Mouse (Mus musculus) megakaryocyte-erythroid progenitor cell, adult 5-6 weeks (primary cell): ENCODE data around the gene Pigq. TPM values are rescaled to one million over a fixed set of nuclear protein-coding genes. Genes with fewer than 3 reads are reported as not detected.

Source experiments
- ATAC-seq: replicated peaks from 2 replicates; pipeline ENCODE4 v1.8.0; 2016; ENCODE audit warnings: mild to moderate bottlenecking, inconsistent platforms; ENCODE audit not compliant: severe bottlenecking, poor library complexity, low FRiP score, low TSS enrichment
- total RNA-seq, 2 experiments: library from RNA; stranded (forward) in 1 of 2; stranded (reverse) in 1 of 2; fragments of 200-1000, 215-1000 nt in 1 of 2; fragments of >200 nt in 1 of 2; fragmentation: Nextera tagmentation in 1 of 2; gene quantifications; 2 replicates each; pipeline ENCODE4 v1.2.3; 2014 to 2017

Pigq gene
- total RNA-seq, 2 experiments from 2014 or later = 156 to 231 TPM

DNA sequence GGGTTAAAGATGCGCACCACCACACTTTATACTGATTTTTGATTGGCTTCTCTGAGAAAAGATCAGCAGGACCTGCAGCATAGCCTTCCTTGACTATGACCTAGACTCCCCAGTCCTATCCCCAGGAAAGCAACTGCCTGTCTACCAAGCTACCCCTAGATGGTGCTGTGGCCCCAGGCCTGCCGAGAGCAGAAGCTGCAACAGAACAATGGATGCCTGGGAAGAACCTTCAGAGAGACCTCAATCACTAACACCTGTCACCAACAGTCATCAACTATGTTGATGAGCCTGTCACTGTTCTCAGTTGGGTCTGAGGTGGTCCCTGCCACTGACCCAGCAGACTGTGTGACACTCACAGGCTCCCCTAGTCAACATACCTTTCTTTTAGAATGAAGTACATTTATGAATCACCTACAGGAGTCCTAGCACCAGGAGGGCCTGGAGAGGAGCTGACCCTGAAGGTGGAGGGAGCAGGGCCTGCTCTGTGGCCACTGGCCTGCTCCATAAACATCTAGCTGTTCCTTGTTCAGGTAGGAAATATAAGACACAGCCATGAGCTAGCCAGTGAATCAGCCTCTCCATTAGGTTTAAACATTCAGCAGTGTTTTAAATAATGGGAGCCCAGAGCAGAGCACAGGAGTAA lies 50.6 kb downstream of the Pigq start:
- peak; percentile 90 for ATAC-seq

DNA sequence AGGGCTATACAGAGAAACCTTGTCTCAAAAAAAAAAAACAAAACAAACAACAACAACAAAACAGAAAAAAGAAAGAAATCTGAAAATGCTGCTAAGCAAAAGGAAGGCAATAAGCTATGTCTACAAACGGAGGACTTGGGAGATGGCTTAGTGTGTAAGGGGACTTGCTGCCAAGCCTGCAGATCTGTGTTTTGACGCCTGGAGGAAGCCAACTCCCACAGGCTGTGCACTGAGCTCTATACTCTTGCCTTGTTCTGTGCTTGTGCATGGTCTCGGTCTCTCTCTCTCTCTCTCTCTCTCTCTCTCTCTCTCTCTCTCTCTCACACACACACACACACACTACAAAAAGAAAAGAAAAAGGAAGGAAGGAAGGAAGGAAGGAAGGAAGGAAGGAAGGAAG lies 55.9 kb downstream of the Pigq start:
- no peak for ATAC-seq

DNA sequence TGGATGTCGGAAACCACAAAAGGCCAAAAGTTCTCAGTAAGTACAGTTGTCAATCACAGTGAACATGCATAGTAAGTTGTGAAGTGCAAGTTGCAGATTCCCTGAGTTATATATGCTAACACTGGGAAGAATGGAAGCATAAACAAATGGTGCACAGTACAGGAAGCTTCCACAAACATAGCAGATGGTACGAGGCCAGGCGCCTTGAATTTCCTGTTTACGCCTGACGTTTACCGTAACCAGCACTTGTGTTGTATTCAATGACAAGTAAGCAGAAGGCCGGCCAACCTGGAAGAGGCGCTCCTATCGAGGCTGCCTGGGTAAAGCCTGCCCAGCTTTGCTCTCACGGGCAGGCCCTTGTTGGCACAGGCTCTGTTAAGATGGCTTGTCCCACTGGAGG lies 57.3 kb downstream of the Pigq start:
- no peak for ATAC-seq

DNA sequence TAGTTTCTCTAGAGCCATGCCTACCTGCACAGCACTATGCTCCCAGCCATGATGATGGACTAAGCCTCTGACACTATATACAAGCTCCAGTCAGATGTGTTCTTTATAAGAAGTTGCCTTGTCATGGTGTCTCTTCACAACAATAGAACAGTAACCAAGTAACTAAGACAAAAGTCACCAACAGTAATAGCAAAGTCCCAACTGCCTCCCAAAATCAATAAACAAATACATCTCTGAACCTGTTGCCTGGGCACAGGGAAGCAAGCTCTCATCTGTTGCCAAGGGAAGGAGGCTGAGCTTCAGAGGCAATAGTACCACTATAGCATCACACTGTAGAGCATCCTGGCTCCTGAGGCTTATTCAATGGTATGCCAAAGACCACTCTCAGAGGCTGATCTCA lies 57.9 kb downstream of the Pigq start:
- no peak for ATAC-seq

DNA sequence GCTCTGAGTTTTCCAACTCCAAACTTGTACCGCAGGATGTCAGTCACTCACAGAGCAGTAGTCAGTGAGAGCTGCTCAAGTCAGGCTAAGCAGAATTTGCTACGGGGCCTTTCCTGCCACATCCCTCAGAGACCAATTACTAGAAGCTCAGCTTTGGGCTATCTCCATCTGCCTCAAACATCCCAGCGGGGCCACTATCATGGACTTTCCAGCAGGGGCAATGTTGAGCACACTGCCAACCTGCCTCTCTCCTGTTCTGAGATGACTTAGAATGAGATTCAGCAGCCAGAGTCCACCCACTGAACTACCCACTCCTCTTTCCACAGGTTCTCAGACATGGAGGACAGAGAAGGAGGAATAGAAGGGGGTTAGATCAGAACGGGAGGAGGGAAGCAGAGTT lies 59.1 kb downstream of the Pigq start:
- ATAC-seq = peak; percentile 54

DNA sequence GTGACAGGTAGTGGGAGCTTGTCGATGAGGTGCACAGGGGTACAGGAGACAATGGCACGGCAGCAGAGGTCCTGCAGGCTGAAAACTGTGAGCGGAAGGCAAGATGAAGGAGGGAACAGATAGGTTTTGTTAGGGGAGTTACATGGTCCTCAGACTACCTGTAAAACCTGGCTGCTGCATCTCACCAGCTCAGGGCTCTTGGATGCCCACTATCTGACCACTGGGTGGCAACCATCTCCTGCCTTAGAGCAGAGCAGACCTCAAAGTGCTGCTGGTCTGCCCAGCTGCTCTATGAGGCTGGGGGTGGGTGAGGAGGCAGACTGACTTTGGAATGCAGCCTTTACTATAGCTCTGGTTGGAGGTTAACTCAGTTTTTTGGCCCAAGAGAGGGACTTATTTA lies 60.9 kb downstream of the Pigq start:
- no peak for ATAC-seq

DNA sequence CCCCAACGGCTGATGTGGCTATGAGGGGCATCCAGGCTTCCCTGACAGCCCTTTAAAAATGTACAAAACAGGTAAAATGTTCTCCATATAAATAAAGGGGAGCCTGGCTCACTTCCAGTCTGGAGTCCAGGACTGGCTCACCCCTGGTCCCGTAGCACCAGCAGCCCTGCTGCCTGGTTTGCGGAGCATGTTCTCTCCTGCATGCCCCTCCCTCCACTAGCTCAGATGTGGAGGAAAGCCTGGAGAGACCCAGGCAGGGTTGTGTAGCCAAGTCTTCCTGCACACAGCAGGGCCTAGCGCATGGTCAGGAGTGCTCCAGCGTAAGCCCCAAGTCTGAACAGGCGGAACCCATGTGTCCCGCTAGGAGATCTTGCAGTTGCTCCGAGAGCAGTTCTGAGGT lies 61.5 kb downstream of the Pigq start:
- ATAC-seq = no peak

DNA sequence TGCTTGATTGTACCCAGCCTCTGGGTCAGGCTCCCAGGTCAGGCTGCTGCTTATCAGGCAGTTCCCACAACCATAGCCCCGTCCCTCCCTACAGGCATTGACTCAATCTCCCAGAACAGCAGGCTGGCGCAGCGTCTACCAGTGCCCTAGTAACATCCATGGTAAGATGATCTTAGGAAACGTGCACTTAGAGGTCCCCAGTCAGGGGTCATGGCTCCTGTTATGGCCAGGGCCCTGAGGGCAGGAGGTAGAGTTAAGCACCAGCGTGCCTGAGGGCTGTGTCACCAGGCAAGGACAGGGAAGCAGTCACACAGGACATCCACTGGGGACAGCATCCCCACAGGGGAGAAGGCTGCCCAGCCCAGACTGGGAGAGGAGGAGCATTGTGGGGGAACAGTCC lies 62.4 kb downstream of the Pigq start:
- peak; percentile 43; the same call in 1 of the 2 replicates for ATAC-seq

DNA sequence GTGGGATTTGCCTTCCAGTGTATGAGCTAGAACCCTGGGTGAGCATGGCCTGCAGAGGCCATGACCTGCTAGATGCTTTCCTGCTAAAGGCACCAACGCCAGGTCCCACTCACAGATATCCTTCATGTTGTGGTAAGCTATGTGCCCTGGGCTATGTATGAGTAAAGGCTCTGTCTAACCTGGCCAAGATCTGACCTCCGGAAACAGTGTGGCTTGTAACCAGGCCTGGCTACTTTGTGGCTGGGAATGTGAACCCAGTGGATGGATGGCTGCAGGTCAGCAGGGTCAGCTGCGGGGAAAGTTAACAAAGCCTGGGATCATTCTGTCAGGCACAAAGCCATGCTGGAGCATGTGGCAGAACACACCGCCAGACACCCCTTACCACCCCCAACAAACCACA lies 63.0 kb downstream of the Pigq start:
- ATAC-seq = no peak

DNA sequence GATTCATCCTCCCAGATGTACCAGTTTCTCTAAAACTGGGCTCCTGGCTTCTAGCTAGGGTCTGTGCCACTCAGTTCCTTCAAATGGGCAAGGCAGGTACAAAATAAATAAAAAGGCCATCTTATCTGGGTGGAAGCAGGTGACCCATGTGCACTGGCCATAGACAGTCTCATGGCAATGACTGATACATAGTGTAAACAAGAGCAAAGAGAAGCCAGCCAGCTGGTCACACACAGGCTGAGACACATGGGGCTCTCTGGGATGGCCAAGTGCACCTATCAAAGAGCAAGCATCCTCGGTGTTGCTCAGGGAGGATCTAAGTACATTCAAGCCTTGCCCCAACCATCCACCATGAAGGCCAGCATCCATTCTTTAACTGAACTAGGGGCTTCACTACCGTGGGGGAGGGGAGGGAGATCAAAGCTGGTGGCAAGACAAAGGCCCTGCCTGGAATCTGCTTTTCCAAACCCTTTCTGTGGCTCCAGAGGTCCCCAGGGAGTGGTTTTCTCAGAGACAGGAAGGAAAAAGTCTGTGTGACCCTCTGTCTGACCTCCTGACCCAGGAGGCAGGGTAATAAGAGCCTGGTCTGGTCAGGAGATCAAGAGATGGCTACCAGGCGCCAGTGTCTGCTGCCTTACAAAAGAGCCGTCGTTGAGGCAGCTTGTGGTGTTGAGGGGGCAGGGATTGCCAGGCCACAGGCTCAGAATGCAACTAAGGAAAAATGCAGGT lies 63.7 kb downstream of the Pigq start:
- ATAC-seq = no peak

DNA sequence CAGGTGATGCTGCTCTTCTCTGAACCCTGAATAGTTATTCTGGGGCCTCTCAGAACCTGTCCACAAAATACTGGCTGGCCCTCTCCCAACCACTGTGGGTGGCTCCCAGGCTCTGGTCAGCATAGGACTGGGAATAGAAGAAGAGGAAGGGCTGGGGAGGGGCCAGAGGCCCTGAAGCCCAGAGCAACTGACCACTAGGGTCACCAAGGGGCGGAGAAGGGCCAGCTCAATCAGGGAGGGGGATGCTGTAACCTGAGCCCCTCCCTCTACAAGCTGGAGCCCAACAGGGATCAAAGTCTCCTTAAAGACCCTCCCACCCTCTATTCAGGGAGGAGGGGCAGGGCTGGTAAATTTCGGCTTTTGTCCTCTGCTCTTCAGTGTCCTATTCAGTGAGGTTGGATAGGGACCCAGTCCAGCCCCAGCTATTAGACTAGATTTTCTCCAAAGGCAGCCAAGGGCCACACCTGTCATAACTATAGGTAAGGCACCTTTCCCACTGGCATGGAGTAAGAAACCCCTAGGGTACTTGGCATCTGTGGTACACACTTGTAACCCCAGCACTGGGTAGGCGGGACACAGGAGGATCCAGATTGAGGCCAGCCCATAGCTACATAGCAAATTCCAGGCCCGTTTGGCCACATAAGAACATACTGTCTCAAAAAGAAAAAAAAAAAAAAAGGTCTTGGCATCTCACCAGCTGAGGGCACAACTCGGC lies 64.4 kb downstream of the Pigq start, which contains the start of gene Wfikkn1:
TSS of gene Wfikkn1 (minus strand) at position 663 of the 715 bp plus-strand sequence.
- no peak for ATAC-seq

DNA sequence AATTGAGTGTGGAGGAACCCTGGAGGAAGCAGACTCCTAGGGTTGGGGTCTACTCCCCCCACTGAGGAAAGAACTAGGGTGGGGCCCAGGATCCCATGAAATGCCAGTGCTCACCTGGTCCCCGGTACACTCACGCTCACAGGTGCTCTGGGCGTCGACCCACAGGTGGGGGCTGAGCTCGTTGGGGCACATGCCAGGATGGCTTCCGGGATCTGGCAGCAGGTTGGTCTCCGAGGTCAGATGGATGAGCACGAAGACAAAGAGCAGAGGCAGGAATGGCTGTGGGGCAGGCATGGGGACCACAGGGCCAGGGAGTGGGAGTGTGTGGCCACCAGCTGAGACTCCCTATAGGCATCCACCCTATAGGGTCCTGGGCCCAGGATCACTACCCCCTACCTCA lies 65.0 kb downstream of the Pigq start:
- ATAC-seq = no peak

DNA sequence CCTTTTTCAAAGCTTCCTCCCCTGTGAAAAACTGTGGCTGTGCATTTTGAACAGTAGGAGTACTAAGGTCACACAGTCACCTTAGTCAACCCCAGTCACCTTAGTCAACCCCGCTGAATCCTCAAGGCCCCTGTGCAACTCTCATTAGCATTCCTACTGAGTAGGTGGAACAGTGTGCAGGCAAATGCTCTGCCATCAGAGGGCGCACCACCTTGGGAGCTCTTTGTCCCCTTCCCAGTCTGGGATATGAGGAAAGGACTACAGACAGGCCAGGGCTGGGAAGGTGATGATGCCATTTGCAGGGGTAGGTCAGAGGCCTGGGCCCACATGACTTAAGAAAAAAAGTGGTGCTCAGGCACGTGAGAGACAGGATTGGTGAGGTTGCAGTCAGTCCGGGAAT lies 65.5 kb downstream of the Pigq start:
- ATAC-seq = no peak

DNA sequence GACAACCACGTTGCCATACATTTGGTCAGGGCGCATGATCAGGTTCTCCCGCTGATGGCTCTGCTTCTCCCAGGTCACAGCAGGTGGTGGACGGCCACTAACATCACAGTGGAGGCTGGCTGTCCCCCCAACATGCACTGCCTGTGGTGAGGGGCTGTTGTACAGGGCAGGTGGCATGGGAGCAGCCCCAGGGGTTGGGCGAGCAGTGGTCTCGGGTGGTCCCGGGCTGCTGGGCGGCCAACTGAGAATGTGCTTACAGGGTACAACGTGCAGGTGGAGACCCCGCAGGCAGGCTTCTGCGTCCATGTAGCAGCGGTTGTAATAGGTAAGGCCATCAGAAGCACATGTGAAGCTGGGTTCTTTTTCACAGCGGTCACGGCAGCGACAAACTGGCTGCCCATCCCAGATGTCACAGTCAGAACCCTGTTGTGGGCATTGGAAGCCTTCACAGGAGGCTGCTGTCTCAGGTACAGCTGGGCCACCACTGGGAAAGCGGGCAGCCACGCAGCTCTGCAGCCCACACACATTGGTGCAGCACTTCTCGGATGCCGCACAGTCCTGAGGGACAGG lies 66.0 kb downstream of the Pigq start:
- ATAC-seq = no peak

DNA sequence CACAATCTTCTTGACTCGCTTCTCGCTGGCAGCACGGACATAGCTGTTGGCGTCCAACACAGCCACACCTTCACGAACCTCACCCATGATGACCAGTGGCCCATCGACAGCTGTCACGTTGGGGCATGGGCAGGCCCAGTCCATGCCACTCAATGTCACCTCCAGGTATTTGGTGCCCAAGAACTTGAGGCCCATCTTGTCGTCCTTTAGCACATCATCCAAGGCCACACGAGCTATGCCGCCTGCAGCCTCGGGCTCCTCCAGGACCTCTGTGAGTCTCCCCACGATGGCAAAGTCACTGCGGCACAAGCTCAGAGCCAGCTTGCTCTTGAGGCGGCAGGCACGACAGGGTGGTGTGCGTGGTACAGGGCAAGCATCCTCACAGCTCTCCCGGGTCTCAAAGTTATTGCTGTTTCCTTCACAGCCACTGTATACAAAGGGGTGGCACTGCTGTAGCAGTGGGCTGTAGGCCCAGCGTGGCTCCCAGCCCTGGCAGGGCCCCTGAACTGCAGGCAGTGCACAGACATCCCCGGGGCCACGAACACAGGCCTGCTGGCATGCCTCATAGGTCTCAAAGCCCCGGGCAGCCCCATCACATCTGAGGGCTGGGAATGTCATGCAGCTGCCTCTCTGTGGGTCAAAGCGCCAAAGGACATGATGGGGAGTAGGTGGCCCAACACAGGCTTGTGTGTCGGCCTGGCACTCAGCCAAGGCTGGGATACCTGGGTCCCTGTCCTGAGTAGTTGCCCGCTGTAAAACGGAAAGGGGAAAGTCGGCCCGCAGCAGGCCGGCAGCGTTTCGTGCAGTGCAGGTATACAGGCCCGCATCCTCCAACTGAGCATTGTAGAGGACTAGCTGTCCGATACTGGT lies 66.8 kb downstream of the Pigq start:
- no peak for ATAC-seq

DNA sequence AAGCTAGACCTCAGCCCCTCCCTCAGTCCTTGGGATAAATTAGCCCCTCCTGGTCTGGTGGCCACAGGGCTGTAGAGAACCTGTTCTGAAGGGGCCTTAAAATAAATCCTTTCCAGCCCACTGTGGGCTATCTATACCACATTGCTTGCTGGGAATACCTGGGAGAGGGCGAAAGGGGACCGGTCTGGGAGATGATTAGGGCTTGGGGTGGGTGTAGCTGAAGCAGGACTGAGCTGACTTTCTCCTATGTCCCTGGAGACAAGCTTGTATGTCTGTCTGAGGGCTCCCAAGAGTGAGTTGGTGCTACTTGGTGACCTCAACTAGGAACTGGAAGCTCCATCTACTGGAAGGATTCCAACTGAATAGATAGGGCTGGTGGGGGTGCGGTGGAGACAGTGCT lies 67.7 kb downstream of the Pigq start:
- no peak for ATAC-seq
